Mouse (Mus musculus): ENCODE results near the gene Iqcf5.

DNA sequence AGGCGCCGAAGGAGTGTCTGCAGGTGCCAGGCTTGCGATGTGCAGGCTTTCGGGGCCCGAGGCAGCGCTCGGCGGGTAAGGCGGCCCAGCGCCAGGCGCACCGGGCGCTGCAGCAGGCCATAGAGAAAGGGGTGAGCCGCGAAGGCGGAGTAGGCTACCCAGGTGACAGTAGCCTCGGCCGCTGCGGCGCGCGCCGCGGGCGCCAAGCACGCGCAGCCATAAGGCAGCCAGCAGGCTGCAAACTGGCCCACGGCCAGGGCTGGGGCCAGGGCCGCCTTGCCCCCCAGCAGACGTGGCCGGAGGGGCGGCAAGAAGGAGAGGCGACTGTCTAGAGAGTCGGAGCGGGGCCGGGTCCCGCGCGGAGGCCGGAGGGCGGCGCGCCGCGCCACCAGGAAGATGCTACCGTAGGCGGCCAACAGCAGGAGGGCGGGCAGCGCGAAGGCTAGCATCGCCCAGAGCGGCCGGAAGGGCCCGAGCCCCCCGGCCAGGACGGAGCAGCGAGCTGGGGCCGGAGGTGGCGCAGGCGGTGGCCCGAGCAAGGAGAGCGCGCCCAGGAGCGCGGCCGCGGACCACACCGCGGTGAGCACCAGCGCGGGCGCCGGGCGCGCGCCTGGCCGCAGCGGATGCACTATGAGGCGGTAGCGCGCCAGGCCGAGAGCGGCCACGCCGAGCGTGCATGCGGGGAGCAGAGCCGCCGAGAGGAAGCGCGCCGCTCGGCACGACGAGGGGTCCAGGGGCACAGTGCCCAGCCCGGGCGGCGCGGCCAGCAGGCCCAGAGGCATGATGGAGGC lies 49.4 kb upstream of the Iqcf5 start:
- no peak for TF ChIP-seq CTCF (IDR thresholded peaks at IDR 0.05; ENCODE audit: borderline replicate concordance, insufficient read depth, low read depth, low read length)
- peak; percentile 69 for TF ChIP-seq POLR2A (IDR thresholded peaks at IDR 0.05; ENCODE audit: borderline replicate concordance, insufficient read depth, low read length)
